Mouse (Mus musculus): ENCODE results near the gene D10Jhu81e. TPM values are rescaled to one million over a fixed set of nuclear protein-coding genes. Genes with fewer than 3 reads are reported as not detected.

D10Jhu81e gene
- polyA plus RNA-seq, 1 experiment from 2014 or later = 17.3 TPM

GRCm38 (mm10) chr10:78167333-78167732 lies 2.2 kb downstream of the D10Jhu81e start:
- 87% methylated on average over 7 of the region's 7 CpGs for WGBS
- no peak overlapping the region for H3K4me2 ChIP-seq (replicated peaks)
- H3K27me3 ChIP-seq (ENCODE audit: control insufficient read depth, insufficient read depth, low read length) = no peaks in the 10 kb centered on the region
- H3K4me1 ChIP-seq (replicated peaks; ENCODE audit: control insufficient read depth, insufficient read depth, low read length) = peaks cover 11% of the 10 kb centered on the region
- H3K4me3 ChIP-seq (replicated peaks; ENCODE audit: low read length) = no peak overlapping the region
- no peak for DNase-seq (ENCODE audit: low spot score)
- no peak for ATAC-seq (ENCODE audit: low FRiP score)
- no peak overlapping the region for H3K27ac ChIP-seq
- H3K9me3 ChIP-seq (ENCODE audit: control insufficient read depth, low read length) = no peaks in the 10 kb centered on the region
- no peak overlapping the region for H3K9ac ChIP-seq
- H3K36me3 ChIP-seq (replicated peaks; ENCODE audit: control insufficient read depth, insufficient read depth) = peaks cover 63% of the 10 kb centered on the region

- no peaks in the 10 kb centered on the region for H3K27me3 ChIP-seq (ENCODE audit: control insufficient read depth, insufficient read depth, low read length)
- WGBS = 93% methylated on average over 21 of the region's 21 CpGs
- H3K4me1 ChIP-seq (replicated peaks; ENCODE audit: control insufficient read depth, insufficient read depth, low read length) = peaks cover 11% of the 10 kb centered on the region
- no peak overlapping the region for H3K4me3 ChIP-seq (replicated peaks; ENCODE audit: low read length)
- peaks cover 60% of the 10 kb centered on the region for H3K36me3 ChIP-seq (replicated peaks; ENCODE audit: control insufficient read depth, insufficient read depth)
- DNase-seq (ENCODE audit: low spot score) = no peak
- H3K9ac ChIP-seq = no peak overlapping the region
- no peak overlapping the region for H3K27ac ChIP-seq
- no peaks in the 10 kb centered on the region for H3K9me3 ChIP-seq (ENCODE audit: control insufficient read depth, low read length)
- no peak overlapping the region for H3K4me2 ChIP-seq (replicated peaks)
- no peak for ATAC-seq (ENCODE audit: low FRiP score)
Observed at GRCm38 (mm10) chr10:78165256-78166005, 4.2 kb downstream of the D10Jhu81e start.

GRCm38 (mm10) chr10:78164786-78165185 lies 4.8 kb downstream of the D10Jhu81e start:
- no peak overlapping the region for H3K4me2 ChIP-seq (replicated peaks)
- ATAC-seq (ENCODE audit: low FRiP score) (no peak), DNase-seq (ENCODE audit: low spot score) (no peak)
- peaks cover 12% of the 10 kb centered on the region for H3K4me1 ChIP-seq (replicated peaks; ENCODE audit: control insufficient read depth, insufficient read depth, low read length)
- H3K36me3 ChIP-seq (replicated peaks; ENCODE audit: control insufficient read depth, insufficient read depth) = peaks cover 62% of the 10 kb centered on the region
- H3K9me3 ChIP-seq (ENCODE audit: control insufficient read depth, low read length) = no peaks in the 10 kb centered on the region
- no peak overlapping the region for H3K9ac ChIP-seq
- no peak overlapping the region for H3K4me3 ChIP-seq (replicated peaks; ENCODE audit: low read length)
- H3K27me3 ChIP-seq (ENCODE audit: control insufficient read depth, insufficient read depth, low read length) = no peaks in the 10 kb centered on the region
- 91% methylated on average over 12 of the region's 12 CpGs for WGBS
- H3K27ac ChIP-seq = no peak overlapping the region

- ATAC-seq (ENCODE audit: low FRiP score) (no peak), DNase-seq (ENCODE audit: low spot score) (peak; percentile 78)
- peaks cover 62% of the 10 kb centered on the region for H3K36me3 ChIP-seq (replicated peaks; ENCODE audit: control insufficient read depth, insufficient read depth)
- H3K4me3 ChIP-seq (replicated peaks; ENCODE audit: low read length) = no peak overlapping the region
- no peak overlapping the region for H3K9ac ChIP-seq
- H3K27ac ChIP-seq = no peak overlapping the region
- H3K4me2 ChIP-seq (replicated peaks) = no peak overlapping the region
- H3K9me3 ChIP-seq (ENCODE audit: control insufficient read depth, low read length) = no peaks in the 10 kb centered on the region
- H3K4me1 ChIP-seq (replicated peaks; ENCODE audit: control insufficient read depth, insufficient read depth, low read length) = peaks cover 13% of the 10 kb centered on the region
- 31% methylated on average over 4 of the region's 4 CpGs for WGBS
- no peaks in the 10 kb centered on the region for H3K27me3 ChIP-seq (ENCODE audit: control insufficient read depth, insufficient read depth, low read length)
Observed at GRCm38 (mm10) chr10:78163923-78164322, 5.7 kb downstream of the D10Jhu81e start.

GRCm38 (mm10) chr10:78163241-78163640 lies 6.3 kb downstream of the D10Jhu81e start:
- WGBS = 96% methylated on average over 9 of the region's 9 CpGs
- Histone ChIP-seq H3K4me1 (replicated peaks; ENCODE audit: control insufficient read depth, insufficient read depth, low read length) (peaks cover 6% of the 10 kb centered on the region), H3K27me3 (ENCODE audit: control insufficient read depth, insufficient read depth, low read length) (no peaks in the 10 kb centered on the region), H3K27ac (no peak overlapping the region), H3K4me2 (replicated peaks) (no peak overlapping the region), H3K9me3 (ENCODE audit: control insufficient read depth, low read length) (no peaks in the 10 kb centered on the region), H3K9ac (no peak overlapping the region), H3K4me3 (replicated peaks; ENCODE audit: low read length) (no peak overlapping the region), H3K36me3 (replicated peaks; ENCODE audit: control insufficient read depth, insufficient read depth) (peaks cover 62% of the 10 kb centered on the region)
- ATAC-seq (ENCODE audit: low FRiP score) (no peak), DNase-seq (ENCODE audit: low spot score) (no peak)

- no peak for ATAC-seq (ENCODE audit: low FRiP score)
- WGBS = 97% methylated on average over 12 of the region's 12 CpGs
- H3K4me2 ChIP-seq (replicated peaks) = no peak overlapping the region
- no peaks in the 10 kb centered on the region for H3K27me3 ChIP-seq (ENCODE audit: control insufficient read depth, insufficient read depth, low read length)
- H3K9me3 ChIP-seq (ENCODE audit: control insufficient read depth, low read length) = no peaks in the 10 kb centered on the region
- no peak overlapping the region for H3K27ac ChIP-seq
- DNase-seq (ENCODE audit: low spot score) = no peak
- peaks cover 5% of the 10 kb centered on the region for H3K4me1 ChIP-seq (replicated peaks; ENCODE audit: control insufficient read depth, insufficient read depth, low read length)
- peaks cover 62% of the 10 kb centered on the region for H3K36me3 ChIP-seq (replicated peaks; ENCODE audit: control insufficient read depth, insufficient read depth)
- H3K9ac ChIP-seq = no peak overlapping the region
- no peak overlapping the region for H3K4me3 ChIP-seq (replicated peaks; ENCODE audit: low read length)
Observed at GRCm38 (mm10) chr10:78162646-78163045, 6.9 kb downstream of the D10Jhu81e start.

- Histone ChIP-seq H3K9me3 (ENCODE audit: control insufficient read depth, low read length) (no peaks in the 10 kb centered on the region), H3K27me3 (ENCODE audit: control insufficient read depth, insufficient read depth, low read length) (no peaks in the 10 kb centered on the region), H3K4me3 (replicated peaks; ENCODE audit: low read length) (no peak overlapping the region), H3K4me1 (replicated peaks; ENCODE audit: control insufficient read depth, insufficient read depth, low read length) (peaks cover 5% of the 10 kb centered on the region), H3K27ac (no peak overlapping the region), H3K4me2 (replicated peaks) (no peak overlapping the region), H3K36me3 (replicated peaks; ENCODE audit: control insufficient read depth, insufficient read depth) (peaks cover 49% of the 10 kb centered on the region), H3K9ac (no peak overlapping the region)
- 91% methylated on average over 8 of the region's 8 CpGs for WGBS
- no peak for DNase-seq (ENCODE audit: low spot score)
- ATAC-seq (ENCODE audit: low FRiP score) = no peak
Observed at GRCm38 (mm10) chr10:78161096-78161495, 8.5 kb downstream of the D10Jhu81e start.

GRCm38 (mm10) chr10:78160369-78161095 lies 9.1 kb downstream of the D10Jhu81e start:
- peaks cover 44% of the 10 kb centered on the region for H3K36me3 ChIP-seq (replicated peaks; ENCODE audit: control insufficient read depth, insufficient read depth)
- WGBS = 88% methylated on average over 16 of the region's 16 CpGs
- no peak overlapping the region for H3K4me3 ChIP-seq (replicated peaks; ENCODE audit: low read length)
- no peak overlapping the region for H3K4me2 ChIP-seq (replicated peaks)
- H3K9me3 ChIP-seq (ENCODE audit: control insufficient read depth, low read length) = no peaks in the 10 kb centered on the region
- no peak overlapping the region for H3K27ac ChIP-seq
- H3K27me3 ChIP-seq (ENCODE audit: control insufficient read depth, insufficient read depth, low read length) = no peaks in the 10 kb centered on the region
- no peak for DNase-seq (ENCODE audit: low spot score)
- 0 out of 2 replicates have a peak, but pooled peaks have one; percentile 8 for ATAC-seq (ENCODE audit: low FRiP score)
- peaks cover 5% of the 10 kb centered on the region for H3K4me1 ChIP-seq (replicated peaks; ENCODE audit: control insufficient read depth, insufficient read depth, low read length)
- H3K9ac ChIP-seq = no peak overlapping the region

GRCm38 (mm10) chr10:78159906-78160305 lies 9.7 kb downstream of the D10Jhu81e start:
- 5% methylated on average over 7 of the region's 7 CpGs for WGBS
- DNase-seq (ENCODE audit: low spot score) (peak; percentile 91), ATAC-seq (ENCODE audit: low FRiP score) (peak; percentile 78)
- Histone ChIP-seq H3K4me1 (replicated peaks; ENCODE audit: control insufficient read depth, insufficient read depth, low read length) (peaks cover 5% of the 10 kb centered on the region), H3K9me3 (ENCODE audit: control insufficient read depth, low read length) (no peaks in the 10 kb centered on the region), H3K36me3 (replicated peaks; ENCODE audit: control insufficient read depth, insufficient read depth) (peaks cover 37% of the 10 kb centered on the region), H3K27ac (no peak overlapping the region), H3K4me3 (replicated peaks; ENCODE audit: low read length) (no peak overlapping the region), H3K9ac (peak overlapping the region; percentile 8; the same call in 1 of the 2 replicates), H3K4me2 (replicated peaks) (peak overlapping the region; percentile 34), H3K27me3 (ENCODE audit: control insufficient read depth, insufficient read depth, low read length) (no peaks in the 10 kb centered on the region)
